Mouse (Mus musculus): ENCODE data around the gene Exoc8. TPM values are rescaled to one million over a fixed set of nuclear protein-coding genes. Genes with fewer than 3 reads are reported as not detected.

Gene Exoc8
- polyA plus RNA-seq, 2 experiments: 2.4 to 3.7 TPM

DNA sequence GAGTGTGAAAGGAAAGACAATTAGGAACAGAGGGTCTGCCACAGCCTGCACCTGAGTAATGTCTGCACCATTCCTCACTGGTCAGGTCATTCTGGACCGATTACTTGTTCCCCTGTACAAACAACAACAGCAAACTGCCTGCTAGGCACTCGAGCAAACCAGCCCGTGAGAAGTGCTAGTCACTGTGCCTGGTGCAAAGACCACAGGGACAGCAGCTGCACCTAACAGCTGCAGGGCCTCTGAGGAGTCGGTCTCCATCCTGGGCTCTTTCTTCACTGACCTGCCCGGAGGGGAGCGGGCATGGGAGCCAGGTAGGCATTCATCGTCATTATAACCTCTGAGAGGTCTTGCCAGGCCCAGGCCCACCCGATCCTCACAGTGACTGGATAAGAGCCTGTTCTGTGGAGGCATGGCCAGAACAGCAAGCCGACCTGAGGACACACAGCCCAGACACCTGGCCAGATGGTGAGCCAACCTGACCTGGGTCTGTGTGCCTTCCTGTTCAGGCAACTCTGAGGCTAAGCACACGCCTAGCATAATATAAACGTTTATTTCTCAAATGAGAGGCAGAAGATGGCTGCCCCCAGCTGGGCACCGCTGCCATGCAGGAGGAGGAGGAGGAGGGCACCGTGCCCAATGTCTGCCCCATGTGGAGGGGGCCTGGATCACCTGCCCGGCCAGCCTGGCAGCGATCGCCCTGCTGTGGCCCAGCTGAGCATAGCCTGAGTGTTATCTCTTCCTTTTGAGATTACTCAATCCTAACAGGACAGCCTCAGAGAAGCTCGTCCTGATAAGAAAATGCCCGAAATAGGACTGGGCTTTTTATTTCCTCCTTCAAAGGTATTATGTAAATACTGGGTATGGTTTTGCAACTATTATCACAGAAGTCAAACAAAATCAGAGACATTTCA, 24.1 kb upstream of the Exoc8 start:
- Histone ChIP-seq H3K4me2 (ENCODE audit: low read depth) (peak overlapping the region; percentile 8; the same call in 1 of the 2 replicates), H3K4me3 (ENCODE audit: insufficient read depth in 1 of 2, low read depth in 2 of 2, low read length in 2 of 2) (no peak overlapping the region), H3K4me1 (replicated peaks; ENCODE audit: control insufficient read depth in 2 of 2, insufficient read depth in 2 of 2, low read length in 1 of 2) (peaks cover 4 to 15% of the 10 kb centered on the region in 2 experiments), H3K9ac (replicated peaks) (no peak overlapping the region), H3K36me3 (replicated peaks; ENCODE audit: control insufficient read depth, insufficient read depth, low read depth) (no peaks in the 10 kb centered on the region), H3K9me3 (ENCODE audit: control insufficient read depth, low read length) (no peaks in the 10 kb centered on the region), H3K27me3 (ENCODE audit: control insufficient read depth, insufficient read depth, low read length) (no peaks in the 10 kb centered on the region), H3K27ac (no peak overlapping the region)
- TF ChIP-seq CTCF (IDR thresholded peaks at IDR 0.05; ENCODE audit: low read depth) (no peak), EP300 (IDR thresholded peaks at IDR 0.05; ENCODE audit: low read depth) (no peak)
- ATAC-seq (ENCODE audit: insufficient read depth) (no peak), DNase-seq (ENCODE audit: low read depth in 3 of 3, low spot score in 3 of 3) (no peak)
- WGBS (ENCODE audit: insufficient replicate concordance): 45% methylated on average over 18 of the region's 18 CpGs

DNA sequence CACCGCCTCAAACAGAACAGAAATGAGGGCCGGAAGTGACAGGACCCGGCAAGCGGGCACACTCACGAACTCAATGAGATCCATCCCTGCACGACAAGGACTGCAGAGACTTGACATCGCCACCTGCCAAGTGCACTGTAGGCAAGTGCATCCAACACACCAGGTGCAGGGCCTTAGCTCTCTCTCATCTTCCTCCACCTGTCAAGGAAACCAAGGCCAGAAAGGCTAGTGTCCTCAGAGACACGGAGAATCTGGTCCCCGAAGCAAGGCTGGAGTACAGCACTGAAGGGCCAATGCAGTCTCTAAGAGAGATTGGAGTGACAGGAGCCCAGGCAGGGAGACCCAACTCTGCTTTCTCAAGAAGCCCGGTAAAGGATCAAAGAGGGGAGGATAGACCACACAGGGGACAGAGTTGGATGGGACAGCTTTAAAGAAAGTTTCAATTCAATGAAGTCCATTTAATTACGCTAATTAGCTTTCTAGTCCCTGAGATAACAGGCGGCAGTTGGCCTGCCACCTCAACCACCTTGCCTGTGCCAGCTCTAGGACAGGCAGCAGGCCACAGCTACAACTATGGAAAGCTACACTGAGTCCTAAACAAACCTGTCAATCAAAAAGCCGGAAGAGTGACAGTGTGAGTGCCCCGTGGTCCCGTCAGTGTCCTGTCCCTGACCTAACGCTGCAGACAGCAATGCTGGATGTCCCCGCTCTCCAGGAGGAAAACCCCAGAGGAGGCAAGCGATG, 20.4 kb upstream of the Exoc8 start:
- H3K36me3 ChIP-seq (replicated peaks; ENCODE audit: control insufficient read depth, insufficient read depth, low read depth): peaks cover 5% of the 10 kb centered on the region; the same call in 1 of the 2 replicates
- TF ChIP-seq EP300 (IDR thresholded peaks at IDR 0.05; ENCODE audit: low read depth) (no peak), CTCF (IDR thresholded peaks at IDR 0.05; ENCODE audit: low read depth) (no peak)
- ATAC-seq (ENCODE audit: insufficient read depth) (no peak), DNase-seq (ENCODE audit: low read depth in 3 of 3, low spot score in 3 of 3) (no peak)
- H3K9me3 ChIP-seq (ENCODE audit: control insufficient read depth, low read length): no peaks in the 10 kb centered on the region
- no peak overlapping the region for H3K4me3 ChIP-seq (ENCODE audit: insufficient read depth in 1 of 2, low read depth in 2 of 2, low read length in 2 of 2)
- H3K4me1 ChIP-seq (replicated peaks; ENCODE audit: control insufficient read depth in 2 of 2, insufficient read depth in 2 of 2, low read length in 1 of 2): peaks cover 0 to 3% of the 10 kb centered on the region in 2 experiments; a peak in 2 of 4 replicates
- 74% methylated on average over 18 of the region's 18 CpGs for WGBS (ENCODE audit: insufficient replicate concordance)
- H3K9ac ChIP-seq (replicated peaks): no peak overlapping the region
- H3K27ac ChIP-seq: no peak overlapping the region
- no peaks in the 10 kb centered on the region for H3K27me3 ChIP-seq (ENCODE audit: control insufficient read depth, insufficient read depth, low read length)
- no peak overlapping the region for H3K4me2 ChIP-seq (ENCODE audit: low read depth)

DNA sequence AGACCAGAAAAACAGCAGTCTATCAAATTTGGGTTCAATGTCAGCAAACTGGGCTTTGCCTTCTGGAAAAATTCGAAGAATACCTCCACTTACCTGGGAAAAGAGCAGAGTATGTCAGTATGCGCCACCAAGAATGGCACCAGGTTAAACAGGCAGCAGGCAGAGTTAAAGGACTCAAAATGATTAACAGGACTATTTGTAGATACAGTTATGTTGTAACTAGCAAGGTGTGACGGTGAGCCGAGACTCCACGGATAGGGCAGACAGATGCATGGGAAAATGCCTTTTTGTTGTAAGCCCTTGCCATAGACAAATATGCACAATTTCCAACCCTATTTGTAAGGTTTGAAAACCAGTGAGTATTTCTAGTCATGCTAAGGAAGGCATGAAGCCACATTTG, 16.6 kb upstream of the Exoc8 start:
- no peak for DNase-seq (ENCODE audit: low read depth in 3 of 3, low spot score in 3 of 3)
- no peak for TF ChIP-seq EP300 (IDR thresholded peaks at IDR 0.05; ENCODE audit: low read depth)
- no peak for TF ChIP-seq CTCF (IDR thresholded peaks at IDR 0.05; ENCODE audit: low read depth)
- Histone ChIP-seq H3K9me3 (ENCODE audit: control insufficient read depth, low read length) (no peaks in the 10 kb centered on the region), H3K27ac (no peak overlapping the region), H3K4me2 (ENCODE audit: low read depth) (no peak overlapping the region), H3K27me3 (ENCODE audit: control insufficient read depth, insufficient read depth, low read length) (no peaks in the 10 kb centered on the region), H3K4me3 (ENCODE audit: insufficient read depth in 1 of 2, low read depth in 2 of 2, low read length in 2 of 2) (no peak overlapping the region), H3K9ac (replicated peaks) (no peak overlapping the region), H3K36me3 (replicated peaks; ENCODE audit: control insufficient read depth, insufficient read depth, low read depth) (peaks cover 11% of the 10 kb centered on the region), H3K4me1 (replicated peaks; ENCODE audit: control insufficient read depth in 2 of 2, insufficient read depth in 2 of 2, low read length in 1 of 2) (0 out of 4 replicates have a peak, but pooled peaks cover 0 to 2% of the 10 kb centered on the region in 2 experiments)
- ATAC-seq (ENCODE audit: insufficient read depth): no peak
- 87% methylated on average over 5 of the region's 5 CpGs for WGBS (ENCODE audit: insufficient replicate concordance)

DNA sequence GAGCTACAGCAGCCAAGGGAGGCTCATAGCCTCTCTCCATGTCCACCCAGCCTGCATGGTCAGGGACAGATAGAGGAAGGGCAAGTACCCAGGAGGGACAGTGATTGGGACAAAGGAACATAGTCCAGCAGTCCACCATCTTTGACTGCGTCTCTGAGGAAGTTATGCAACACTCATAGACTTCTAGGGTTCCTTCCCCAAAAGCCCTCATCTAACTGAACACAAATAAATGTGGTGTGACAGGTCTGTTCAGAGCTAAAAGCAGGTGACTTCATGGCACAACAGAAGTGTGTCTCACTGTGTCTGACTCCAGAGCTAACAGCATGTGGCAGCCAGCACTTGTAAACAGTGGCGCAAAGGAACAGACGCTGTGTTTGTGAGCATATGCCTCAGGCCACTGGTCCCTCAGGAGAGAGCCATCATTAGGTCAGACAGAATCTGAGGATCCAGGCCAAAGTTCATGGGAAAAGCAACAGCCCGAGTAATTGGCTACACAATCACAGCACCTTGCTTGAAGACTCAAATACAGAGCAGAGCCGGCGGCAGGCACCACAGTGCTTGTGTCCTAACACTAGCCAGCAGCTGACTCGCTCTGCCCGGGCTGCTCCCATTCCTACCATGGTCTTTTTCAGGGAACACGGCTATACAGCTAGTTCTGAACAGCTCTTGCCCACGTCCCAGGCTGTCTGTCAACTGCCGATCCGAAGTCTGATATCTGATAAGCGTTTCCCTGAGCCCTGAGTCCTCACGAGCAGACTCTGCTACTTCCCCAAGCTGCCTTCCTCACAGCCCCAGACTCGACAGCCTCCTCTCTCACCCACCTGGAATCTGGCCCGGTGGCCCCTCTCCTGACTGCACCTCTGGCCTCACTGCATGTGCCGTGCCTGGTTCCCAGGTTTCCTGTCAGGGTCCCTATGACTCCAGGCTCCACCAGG, 14.7 kb upstream of the Exoc8 start:
- DNase-seq (ENCODE audit: low read depth in 3 of 3, low spot score in 3 of 3) (no peak), ATAC-seq (ENCODE audit: insufficient read depth) (no peak)
- peaks cover 16% of the 10 kb centered on the region for H3K36me3 ChIP-seq (replicated peaks; ENCODE audit: control insufficient read depth, insufficient read depth, low read depth)
- H3K4me1 ChIP-seq (replicated peaks; ENCODE audit: control insufficient read depth in 2 of 2, insufficient read depth in 2 of 2, low read length in 1 of 2): 0 out of 4 replicates have a peak, but pooled peaks cover 0 to 2% of the 10 kb centered on the region in 2 experiments
- H3K4me2 ChIP-seq (ENCODE audit: low read depth): no peak overlapping the region
- H3K27ac ChIP-seq: no peak overlapping the region
- 48% methylated on average over 17 of the region's 17 CpGs for WGBS (ENCODE audit: insufficient replicate concordance)
- no peaks in the 10 kb centered on the region for H3K27me3 ChIP-seq (ENCODE audit: control insufficient read depth, insufficient read depth, low read length)
- H3K4me3 ChIP-seq (ENCODE audit: insufficient read depth in 1 of 2, low read depth in 2 of 2, low read length in 2 of 2): no peak overlapping the region
- no peaks in the 10 kb centered on the region for H3K9me3 ChIP-seq (ENCODE audit: control insufficient read depth, low read length)
- TF ChIP-seq EP300 (IDR thresholded peaks at IDR 0.05; ENCODE audit: low read depth) (no peak), CTCF (IDR thresholded peaks at IDR 0.05; ENCODE audit: low read depth) (no peak)
- H3K9ac ChIP-seq (replicated peaks): no peak overlapping the region

Data from liver, embryonic 14.5 days (tissue).